Mouse (Mus musculus): Measurements from ENCODE around the gene Epha4. TPM values are rescaled to one million over a fixed set of nuclear protein-coding genes. Genes with fewer than 3 reads are reported as not detected.

Epha4 gene
- polyA plus RNA-seq, 1 experiment from 2014 or later = 9.6 TPM

- TF ChIP-seq CTCF (IDR thresholded peaks at IDR 0.05) = no peak
- TF ChIP-seq EP300 (IDR thresholded peaks at IDR 0.05) = no peak
- no peaks in the 10 kb centered on the region for H3K27me3 ChIP-seq (replicated peaks; ENCODE audit: insufficient read depth, low read length)
- H3K4me1 ChIP-seq (ENCODE audit: insufficient read depth, low read depth, low read length) = no peaks in the 10 kb centered on the region
- H3K36me3 ChIP-seq (ENCODE audit: insufficient read depth, low read length) = peaks cover 5% of the 10 kb centered on the region; the same call in 1 of the 2 replicates
- H3K4me3 ChIP-seq (ENCODE audit: low read depth, low read length) = no peak overlapping the region
- no peak for ATAC-seq
- H3K27ac ChIP-seq (ENCODE audit: low read length) = no peak overlapping the region
- H3K4me2 ChIP-seq (replicated peaks; ENCODE audit: low read depth, low read length) = no peak overlapping the region
- DNase-seq (ENCODE audit: low spot score) = no peak
- H3K9me3 ChIP-seq (ENCODE audit: low read length) = no peaks in the 10 kb centered on the region
- WGBS = 69% methylated on average over 18 of the region's 18 CpGs
- no peak overlapping the region for H3K9ac ChIP-seq (replicated peaks; ENCODE audit: low read depth)
These were observed 8.1 kb downstream of the Epha4 start for GRCm38 (mm10) chr1:77506856-77507200.

GRCm38 (mm10) chr1:77506038-77506855 lies 8.6 kb downstream of the Epha4 start:
- no peaks in the 10 kb centered on the region for H3K4me1 ChIP-seq (ENCODE audit: insufficient read depth, low read depth, low read length)
- no peaks in the 10 kb centered on the region for H3K27me3 ChIP-seq (replicated peaks; ENCODE audit: insufficient read depth, low read length)
- 54% methylated on average over 21 of the region's 21 CpGs for WGBS
- ATAC-seq (no peak), DNase-seq (ENCODE audit: low spot score) (no peak)
- H3K36me3 ChIP-seq (ENCODE audit: insufficient read depth, low read length) = peaks cover 5% of the 10 kb centered on the region; the same call in 1 of the 2 replicates
- TF ChIP-seq CTCF (IDR thresholded peaks at IDR 0.05) (no peak), EP300 (IDR thresholded peaks at IDR 0.05) (no peak)
- H3K9me3 ChIP-seq (ENCODE audit: low read length) = no peaks in the 10 kb centered on the region
- H3K4me2 ChIP-seq (replicated peaks; ENCODE audit: low read depth, low read length) = no peak overlapping the region; the same call in 1 of the 2 replicates
- no peak overlapping the region for H3K9ac ChIP-seq (replicated peaks; ENCODE audit: low read depth)
- no peak overlapping the region for H3K27ac ChIP-seq (ENCODE audit: low read length)
- no peak overlapping the region for H3K4me3 ChIP-seq (ENCODE audit: low read depth, low read length)

GRCm38 (mm10) chr1:77505263-77505662 lies 9.6 kb downstream of the Epha4 start:
- Histone ChIP-seq H3K9me3 (ENCODE audit: low read length) (no peaks in the 10 kb centered on the region), H3K36me3 (ENCODE audit: insufficient read depth, low read length) (peaks cover 5% of the 10 kb centered on the region; the same call in 1 of the 2 replicates), H3K27ac (ENCODE audit: low read length) (no peak overlapping the region), H3K4me1 (ENCODE audit: insufficient read depth, low read depth, low read length) (no peaks in the 10 kb centered on the region), H3K4me2 (replicated peaks; ENCODE audit: low read depth, low read length) (no peak overlapping the region), H3K9ac (replicated peaks; ENCODE audit: low read depth) (no peak overlapping the region), H3K27me3 (replicated peaks; ENCODE audit: insufficient read depth, low read length) (no peaks in the 10 kb centered on the region), H3K4me3 (ENCODE audit: low read depth, low read length) (no peak overlapping the region)
- WGBS = 62% methylated on average over 8 of the region's 8 CpGs
- no peak for TF ChIP-seq EP300 (IDR thresholded peaks at IDR 0.05)
- no peak for TF ChIP-seq CTCF (IDR thresholded peaks at IDR 0.05)
- no peak for ATAC-seq
- no peak for DNase-seq (ENCODE audit: low spot score)

GRCm38 (mm10) chr1:77504813-77505212 lies 10.1 kb downstream of the Epha4 start:
- no peak overlapping the region for H3K27ac ChIP-seq (ENCODE audit: low read length)
- no peaks in the 10 kb centered on the region for H3K4me1 ChIP-seq (ENCODE audit: insufficient read depth, low read depth, low read length)
- no peak for ATAC-seq
- no peak overlapping the region for H3K4me3 ChIP-seq (ENCODE audit: low read depth, low read length)
- WGBS = 52% methylated on average over 2 of the region's 2 CpGs
- no peaks in the 10 kb centered on the region for H3K27me3 ChIP-seq (replicated peaks; ENCODE audit: insufficient read depth, low read length)
- H3K4me2 ChIP-seq (replicated peaks; ENCODE audit: low read depth, low read length) = no peak overlapping the region
- H3K9me3 ChIP-seq (ENCODE audit: low read length) = no peaks in the 10 kb centered on the region
- H3K36me3 ChIP-seq (ENCODE audit: insufficient read depth, low read length) = peaks cover 5% of the 10 kb centered on the region; the same call in 1 of the 2 replicates
- DNase-seq (ENCODE audit: low spot score) = no peak
- H3K9ac ChIP-seq (replicated peaks; ENCODE audit: low read depth) = no peak overlapping the region
- TF ChIP-seq CTCF (IDR thresholded peaks at IDR 0.05) (no peak), EP300 (IDR thresholded peaks at IDR 0.05) (no peak)

GRCm38 (mm10) chr1:77503711-77504181 lies 11.1 kb downstream of the Epha4 start:
- no peaks in the 10 kb centered on the region for H3K4me1 ChIP-seq (ENCODE audit: insufficient read depth, low read depth, low read length)
- peaks cover 5% of the 10 kb centered on the region; the same call in 1 of the 2 replicates for H3K36me3 ChIP-seq (ENCODE audit: insufficient read depth, low read length)
- WGBS = 62% methylated on average over 8 of the region's 8 CpGs
- DNase-seq (ENCODE audit: low spot score) = no peak
- no peaks in the 10 kb centered on the region for H3K9me3 ChIP-seq (ENCODE audit: low read length)
- no peaks in the 10 kb centered on the region for H3K27me3 ChIP-seq (replicated peaks; ENCODE audit: insufficient read depth, low read length)
- H3K4me3 ChIP-seq (ENCODE audit: low read depth, low read length) = no peak overlapping the region
- no peak overlapping the region for H3K27ac ChIP-seq (ENCODE audit: low read length)
- H3K9ac ChIP-seq (replicated peaks; ENCODE audit: low read depth) = no peak overlapping the region
- no peak overlapping the region for H3K4me2 ChIP-seq (replicated peaks; ENCODE audit: low read depth, low read length)
- TF ChIP-seq CTCF (IDR thresholded peaks at IDR 0.05) (no peak), EP300 (IDR thresholded peaks at IDR 0.05) (no peak)
- ATAC-seq = peak; percentile 49; the same call in 1 of the 2 replicates

- H3K9me3 ChIP-seq (ENCODE audit: low read length) = no peaks in the 10 kb centered on the region
- no peak overlapping the region for H3K27ac ChIP-seq (ENCODE audit: low read length)
- H3K36me3 ChIP-seq (ENCODE audit: insufficient read depth, low read length) = peaks cover 5% of the 10 kb centered on the region; the same call in 1 of the 2 replicates
- H3K4me3 ChIP-seq (ENCODE audit: low read depth, low read length) = no peak overlapping the region
- ATAC-seq = no peak
- 38% methylated on average over 11 of the region's 11 CpGs for WGBS
- H3K9ac ChIP-seq (replicated peaks; ENCODE audit: low read depth) = no peak overlapping the region
- no peak for TF ChIP-seq EP300 (IDR thresholded peaks at IDR 0.05)
- TF ChIP-seq CTCF (IDR thresholded peaks at IDR 0.05) = no peak
- H3K4me1 ChIP-seq (ENCODE audit: insufficient read depth, low read depth, low read length) = no peaks in the 10 kb centered on the region
- DNase-seq (ENCODE audit: low spot score) = no peak
- H3K27me3 ChIP-seq (replicated peaks; ENCODE audit: insufficient read depth, low read length) = no peaks in the 10 kb centered on the region
- no peak overlapping the region for H3K4me2 ChIP-seq (replicated peaks; ENCODE audit: low read depth, low read length)
These were observed 12.3 kb downstream of the Epha4 start for GRCm38 (mm10) chr1:77502554-77503119.
